Mouse (Mus musculus) spleen, adult 2 months (tissue): ENCODE measurements around the gene Rab31.

Experiments
- CTCF ChIP-seq: fragments of 200-500 bp; IDR thresholded peaks from 2 replicates; pipeline ENCODE4 v1.5.1; 2011; ENCODE audit warnings: mild to moderate bottlenecking, inconsistent platforms; ENCODE audit not compliant: insufficient read depth, insufficient read length, insufficient replicate concordance; ENCODE audit errors: extremely low read depth
- POLR2A ChIP-seq: fragments of 200-500 bp; IDR thresholded peaks from 2 replicates; pipeline ENCODE4 v1.6.1; 2011; ENCODE audit warnings: low read depth, low read length, inconsistent platforms

DNA sequence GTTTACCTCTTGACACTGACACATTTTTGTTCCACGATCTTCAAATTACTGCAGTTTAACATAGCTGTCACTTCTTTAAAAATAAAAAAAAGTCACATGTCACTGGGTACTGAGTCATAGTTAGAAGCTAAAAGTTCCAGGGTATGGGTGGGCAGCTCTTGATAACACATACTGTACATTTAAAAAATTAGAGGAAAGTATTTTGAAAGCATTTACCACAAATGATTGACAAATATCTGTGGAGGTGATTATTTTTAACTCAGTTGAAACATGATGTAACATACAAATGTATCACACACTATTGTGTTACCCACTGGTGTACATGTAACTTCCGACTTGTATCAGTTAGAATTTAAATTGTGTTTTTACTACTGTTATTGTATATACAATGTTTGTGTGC lies 37.5 kb downstream of the Rab31 start:
- no peak for TF ChIP-seq POLR2A
- TF ChIP-seq CTCF, result no peak
